Mouse (Mus musculus) common myeloid progenitor, adult 5-6 weeks (primary cell): ENCODE data around the gene Hspa5. TPM values are rescaled to one million over a fixed set of nuclear protein-coding genes. Genes with fewer than 3 reads are reported as not detected.
A peak's percentile ranks its signal among the peaks of the same experiment; 100 is the strongest.
"Not testable (repeated sequence)": the region's sequence is repeated elsewhere in the genome, so short reads cannot be mapped to it uniquely, and the experiment has no call there.

Experiments
- ATAC-seq: replicated peaks from 2 replicates; pipeline ENCODE4 v1.8.0; 2016; ENCODE audit warnings: low read depth, mild to moderate bottlenecking, moderate TSS enrichment, inconsistent platforms; ENCODE audit not compliant: poor library complexity, severe bottlenecking
- total RNA-seq: library from RNA; stranded (forward); fragments of 200-1000, 187-1606 nt; gene quantifications from 2 replicates; pipeline ENCODE4 v1.2.3, GENCODE M21; 2017

Hspa5 gene
- total RNA-seq, 1 experiment from 2014 or later, result 891 TPM

DNA sequence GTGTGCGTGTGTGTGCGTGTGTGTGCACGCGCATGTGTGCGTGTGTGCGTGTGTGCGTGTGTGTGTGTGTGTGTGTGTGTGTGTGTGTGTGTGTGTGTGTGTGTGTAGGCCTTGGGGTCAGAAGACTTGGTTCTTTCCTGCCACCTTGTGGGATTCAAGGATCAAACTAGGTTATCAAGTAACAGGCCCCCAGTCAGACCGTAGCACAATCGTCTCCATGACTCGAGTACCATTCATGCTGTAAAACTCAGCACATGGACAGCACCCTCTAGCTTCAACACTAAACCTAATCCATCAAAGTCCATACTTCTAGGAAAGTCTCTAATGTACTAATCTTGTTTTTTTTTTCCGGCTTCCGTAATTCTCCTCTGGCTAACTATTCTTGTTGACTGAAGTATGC, 7.0 kb upstream of the Hspa5 start:
- ATAC-seq, result no peak

DNA sequence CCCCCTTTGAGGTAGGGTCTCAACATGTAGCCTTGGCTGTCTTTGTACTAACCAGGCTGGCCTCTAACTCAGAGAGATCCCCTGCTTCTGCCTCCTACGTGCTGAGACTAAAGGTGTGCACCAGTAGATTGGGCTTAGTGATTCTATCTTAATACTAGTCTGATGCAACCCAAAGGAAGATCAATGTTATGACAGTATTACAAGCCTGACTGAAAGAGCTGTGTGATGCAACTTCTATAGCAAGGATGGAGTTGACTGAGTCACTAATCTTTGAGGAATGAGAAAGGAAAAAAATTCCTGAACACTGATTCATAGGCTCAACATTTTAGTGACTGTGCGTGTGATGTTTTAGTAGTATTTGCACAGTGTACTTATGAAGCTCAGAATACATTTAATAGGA, 1.7 kb upstream of the Hspa5 start:
- ATAC-seq, result no peak

DNA sequence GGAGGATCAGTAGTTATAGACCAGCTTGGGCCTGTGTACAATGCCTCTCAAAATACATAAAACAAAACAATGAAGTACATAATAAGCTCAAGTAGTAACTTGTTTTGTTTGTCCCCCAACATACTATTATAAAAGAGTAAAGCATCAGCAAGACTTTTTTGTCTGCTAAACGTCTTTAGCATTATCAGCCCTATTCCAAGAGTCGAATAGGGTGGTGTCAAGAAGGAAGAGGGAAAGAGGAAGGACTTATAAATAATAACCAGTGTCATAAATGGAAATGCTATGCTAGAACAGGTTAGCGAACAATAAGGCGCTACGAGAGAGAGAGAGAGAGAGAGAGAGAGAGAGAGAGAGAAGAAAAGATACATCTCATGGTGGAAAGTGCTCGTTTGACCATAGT, 819 bp upstream of the Hspa5 start:
- ATAC-seq, result no peak

DNA sequence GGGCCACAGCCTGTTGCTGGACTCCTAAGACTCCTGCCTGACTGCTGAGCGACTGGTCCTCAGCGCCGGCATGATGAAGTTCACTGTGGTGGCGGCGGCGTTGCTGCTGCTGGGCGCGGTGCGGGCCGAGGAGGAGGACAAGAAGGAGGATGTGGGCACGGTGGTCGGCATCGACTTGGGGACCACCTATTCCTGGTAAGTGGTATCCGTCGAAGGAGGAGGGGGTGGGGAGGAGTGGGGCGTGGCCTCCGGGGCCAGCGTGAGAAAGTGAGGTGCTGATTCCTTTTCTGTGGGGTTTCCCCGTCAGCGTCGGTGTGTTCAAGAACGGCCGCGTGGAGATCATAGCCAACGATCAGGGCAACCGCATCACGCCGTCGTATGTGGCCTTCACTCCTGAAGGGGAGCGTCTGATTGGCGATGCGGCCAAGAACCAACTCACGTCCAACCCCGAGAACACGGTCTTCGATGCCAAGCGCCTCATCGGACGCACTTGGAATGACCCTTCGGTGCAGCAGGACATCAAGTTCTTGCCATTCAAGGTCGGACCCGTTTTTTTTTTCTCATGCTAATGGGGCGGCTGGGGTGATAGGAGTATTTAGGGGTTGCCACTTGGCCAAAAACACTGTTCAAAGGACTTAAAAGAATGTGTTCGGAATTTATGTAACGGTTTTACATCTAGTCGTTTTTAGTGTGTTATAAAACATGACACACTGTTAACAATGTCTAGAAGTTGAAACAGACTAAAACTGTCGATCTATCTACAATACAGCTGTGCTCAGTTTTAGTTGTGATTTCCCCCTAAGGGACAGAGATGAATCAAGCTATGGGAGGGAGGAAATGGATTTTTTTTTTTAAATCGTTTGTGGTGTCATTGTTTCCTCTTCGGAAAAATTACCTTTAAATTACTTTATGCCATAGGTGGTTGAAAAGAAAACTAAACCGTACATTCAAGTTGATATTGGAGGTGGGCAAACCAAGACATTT, 774 bp downstream of the Hspa5 start:
- ATAC-seq, result no peak

DNA sequence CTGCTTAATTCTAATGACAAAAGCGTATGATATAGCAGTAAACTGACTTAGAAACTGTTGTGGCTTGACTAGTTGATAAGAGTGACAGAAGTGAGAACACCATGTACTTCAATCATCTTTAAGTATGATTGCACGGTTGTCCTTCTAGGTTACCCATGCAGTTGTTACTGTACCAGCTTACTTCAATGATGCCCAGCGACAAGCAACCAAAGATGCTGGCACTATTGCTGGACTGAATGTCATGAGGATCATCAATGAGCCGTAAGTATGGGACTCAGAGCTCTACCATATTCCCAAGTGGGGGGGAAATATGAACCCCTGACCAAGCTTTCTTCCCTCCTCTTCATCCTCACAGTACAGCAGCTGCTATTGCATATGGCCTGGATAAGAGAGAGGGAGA, 1.9 kb downstream of the Hspa5 start:
- no peak for ATAC-seq

DNA sequence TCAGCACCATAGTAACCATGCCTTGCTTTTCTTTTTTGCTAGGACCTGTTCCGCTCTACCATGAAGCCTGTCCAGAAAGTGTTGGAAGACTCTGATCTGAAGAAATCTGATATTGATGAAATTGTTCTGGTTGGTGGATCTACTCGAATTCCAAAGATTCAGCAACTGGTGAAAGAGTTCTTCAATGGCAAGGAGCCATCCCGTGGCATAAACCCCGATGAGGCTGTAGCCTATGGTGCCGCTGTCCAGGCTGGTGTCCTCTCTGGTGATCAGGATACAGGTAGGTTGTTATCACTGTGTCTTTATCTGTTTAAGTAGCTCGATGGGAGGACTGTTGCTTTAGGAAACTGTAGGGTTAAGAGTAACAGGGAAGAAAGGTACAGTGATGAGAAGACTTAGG, 2.7 kb downstream of the Hspa5 start:
- no peak for ATAC-seq

DNA sequence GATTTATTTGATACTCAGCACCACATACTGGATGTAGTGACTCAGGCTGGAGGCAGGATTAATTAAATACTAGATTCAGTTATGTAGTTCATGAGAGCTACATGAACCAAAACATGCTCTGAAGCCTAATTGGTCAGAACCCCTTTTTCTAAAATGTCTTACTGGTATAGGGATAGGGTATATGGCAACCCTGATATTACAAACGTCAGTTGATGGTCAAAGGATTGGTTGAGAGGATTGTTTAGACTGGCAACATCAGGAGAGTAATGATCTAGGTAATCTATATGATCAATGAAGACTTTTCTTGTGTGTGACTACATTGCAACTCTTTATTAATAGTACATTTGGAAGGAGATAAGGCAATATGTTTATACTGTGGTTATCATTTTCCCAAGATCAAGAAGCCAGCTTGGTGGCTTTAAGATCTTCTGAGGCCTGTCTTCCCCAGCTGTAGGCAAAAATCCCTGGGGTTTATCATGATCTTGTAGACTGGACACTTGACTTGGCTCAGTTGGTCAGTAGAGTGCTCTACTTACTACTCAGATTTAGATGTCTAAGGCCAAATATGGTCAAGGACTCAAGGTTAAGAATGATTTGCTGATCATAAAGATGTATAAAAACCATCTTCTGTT, 5.6 kb downstream of the Hspa5 start:
- no peak for ATAC-seq

DNA sequence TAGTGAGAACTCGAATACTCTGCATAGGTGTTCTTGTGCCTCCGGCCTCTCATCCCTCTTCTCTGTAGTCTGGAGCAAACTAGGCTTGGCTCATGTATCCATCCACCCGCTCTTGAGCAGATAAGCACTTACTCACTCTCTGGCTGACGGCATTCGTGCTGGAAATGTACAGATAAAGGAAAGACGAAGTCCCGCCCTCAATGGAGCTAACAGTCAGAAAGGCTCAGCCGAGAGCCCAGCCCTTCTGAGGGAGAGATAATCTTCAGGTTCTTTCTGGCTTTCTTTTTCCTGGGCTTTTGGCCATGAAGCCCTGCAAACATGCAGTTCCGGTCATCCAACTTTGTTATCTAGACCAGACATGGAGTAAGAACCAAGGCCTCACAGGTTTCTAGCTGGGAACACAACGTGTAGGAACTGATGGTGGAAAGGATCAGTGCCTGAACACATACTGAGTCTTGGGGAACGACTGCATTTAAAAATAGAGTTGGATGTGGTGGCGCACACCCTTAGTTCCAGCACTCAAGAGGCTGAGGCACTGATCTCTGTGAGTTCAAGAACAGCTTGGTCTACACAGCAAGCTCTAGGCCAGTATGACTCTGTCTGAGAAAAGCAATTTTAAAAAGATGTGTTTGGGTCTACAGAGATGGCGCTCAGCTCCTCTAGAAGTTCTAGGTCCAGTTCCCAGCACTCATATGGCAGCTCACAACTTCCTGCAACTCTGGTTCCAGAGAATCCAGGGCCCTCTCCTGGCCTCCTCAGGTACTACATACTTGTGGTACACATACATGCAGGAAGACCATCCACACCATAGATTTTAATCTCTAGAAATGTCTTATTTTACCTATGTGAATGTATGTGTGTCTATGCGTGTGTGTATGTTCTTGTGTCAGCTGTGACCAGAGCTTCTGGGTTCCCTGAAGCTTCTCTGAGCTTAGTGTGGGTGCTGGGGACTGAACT, 11.6 kb downstream of the Hspa5 start:
- peak; percentile 65 for ATAC-seq

DNA sequence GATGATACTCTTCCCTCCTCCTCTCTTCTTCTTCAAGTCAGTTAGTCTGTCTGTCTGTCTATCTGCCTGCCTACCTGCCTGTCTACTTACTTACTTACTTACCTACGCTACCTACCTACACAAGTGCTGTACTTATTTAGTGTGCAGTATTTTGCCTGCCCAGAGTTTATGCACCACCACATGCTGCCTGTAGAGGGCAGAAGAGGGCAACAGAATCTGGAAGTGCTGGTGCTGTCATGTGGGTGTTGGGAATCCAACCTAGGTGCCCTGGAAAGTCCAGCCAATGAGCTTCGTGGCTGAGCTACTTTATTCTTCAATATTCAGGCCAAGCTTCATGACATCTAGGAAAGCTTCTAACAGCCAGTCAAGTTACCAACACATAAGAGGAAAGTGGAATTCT, 12.3 kb downstream of the Hspa5 start:
- ATAC-seq, result peak; percentile 67

DNA sequence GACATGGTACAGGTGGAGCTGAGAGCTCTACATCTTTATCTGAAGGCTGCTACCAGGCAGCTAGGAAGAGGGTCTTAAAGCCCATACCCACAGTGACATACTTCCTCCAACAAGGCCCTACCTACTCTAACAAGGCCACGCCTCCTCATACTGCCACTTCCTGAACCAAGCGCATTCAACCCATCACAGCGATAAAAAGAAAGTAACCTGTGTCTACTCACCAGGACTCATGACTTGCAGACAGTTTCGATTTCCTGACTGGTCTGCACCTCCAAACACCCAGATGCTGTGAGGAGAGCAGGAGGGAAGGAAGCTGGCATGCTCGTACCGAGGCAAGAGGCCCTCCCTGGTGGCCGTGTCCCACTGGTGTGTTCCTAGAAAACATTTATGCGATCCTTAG, 18.5 kb downstream of the Hspa5 start:
- peak; percentile 87 for ATAC-seq

DNA sequence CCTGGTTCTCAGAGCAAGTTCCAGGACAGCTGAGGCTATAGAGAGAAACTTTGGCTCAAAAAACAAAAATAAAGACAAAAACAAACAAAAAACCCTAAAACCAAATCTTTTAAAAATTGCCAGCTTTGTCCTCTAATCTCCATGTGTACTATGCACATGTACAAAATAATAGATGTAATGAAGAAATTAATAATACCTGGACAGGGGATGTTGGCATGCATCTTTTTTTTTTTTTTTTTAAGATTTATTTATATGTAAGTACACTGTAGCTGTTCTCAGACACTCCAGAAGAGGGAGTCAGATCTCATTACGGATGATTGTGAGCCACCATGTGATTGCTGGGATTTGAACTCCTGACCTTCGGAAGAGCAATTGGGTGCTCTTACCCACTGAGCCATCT, 20.8 kb downstream of the Hspa5 start:
- not testable (repeated sequence) for ATAC-seq

DNA sequence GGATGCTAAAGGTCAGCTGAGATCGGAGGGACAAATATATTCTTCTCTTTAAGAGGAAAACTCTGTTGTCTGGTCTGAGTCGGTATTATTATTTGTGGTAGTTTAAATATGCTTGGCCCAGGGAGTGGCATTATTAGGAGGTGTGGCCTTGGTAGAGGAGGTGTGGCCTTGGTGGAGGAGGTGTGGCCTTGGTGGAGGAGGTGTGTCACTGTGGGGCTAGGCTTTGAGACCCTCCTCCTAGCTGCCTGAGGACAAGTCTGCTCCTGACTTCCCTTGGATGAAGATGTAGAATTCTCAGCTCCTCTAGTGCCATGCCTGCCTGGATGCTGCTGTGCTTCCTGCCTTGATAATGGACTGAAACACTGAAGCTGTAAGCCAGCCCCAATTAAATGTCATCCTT, 22.7 kb downstream of the Hspa5 start:
- ATAC-seq, result no peak

DNA sequence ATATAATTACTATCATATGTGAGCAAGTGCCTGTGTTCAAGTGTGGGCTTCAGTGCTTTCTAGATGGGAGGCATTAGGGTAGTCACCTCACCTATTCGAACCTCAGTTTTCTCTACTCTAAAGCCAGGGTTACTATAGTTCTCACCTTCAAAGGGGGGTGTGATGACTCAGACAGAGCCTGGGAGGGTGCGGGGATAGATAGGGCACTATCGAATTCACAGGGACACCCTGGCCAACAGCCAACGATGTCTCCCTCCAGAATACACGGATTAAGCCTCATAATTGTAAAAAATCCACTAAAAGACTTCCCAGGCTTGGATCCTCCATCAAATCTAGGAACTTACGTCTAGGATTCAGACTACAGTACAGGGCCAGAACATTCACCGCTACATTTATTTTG, 23.7 kb downstream of the Hspa5 start:
- ATAC-seq, result no peak

DNA sequence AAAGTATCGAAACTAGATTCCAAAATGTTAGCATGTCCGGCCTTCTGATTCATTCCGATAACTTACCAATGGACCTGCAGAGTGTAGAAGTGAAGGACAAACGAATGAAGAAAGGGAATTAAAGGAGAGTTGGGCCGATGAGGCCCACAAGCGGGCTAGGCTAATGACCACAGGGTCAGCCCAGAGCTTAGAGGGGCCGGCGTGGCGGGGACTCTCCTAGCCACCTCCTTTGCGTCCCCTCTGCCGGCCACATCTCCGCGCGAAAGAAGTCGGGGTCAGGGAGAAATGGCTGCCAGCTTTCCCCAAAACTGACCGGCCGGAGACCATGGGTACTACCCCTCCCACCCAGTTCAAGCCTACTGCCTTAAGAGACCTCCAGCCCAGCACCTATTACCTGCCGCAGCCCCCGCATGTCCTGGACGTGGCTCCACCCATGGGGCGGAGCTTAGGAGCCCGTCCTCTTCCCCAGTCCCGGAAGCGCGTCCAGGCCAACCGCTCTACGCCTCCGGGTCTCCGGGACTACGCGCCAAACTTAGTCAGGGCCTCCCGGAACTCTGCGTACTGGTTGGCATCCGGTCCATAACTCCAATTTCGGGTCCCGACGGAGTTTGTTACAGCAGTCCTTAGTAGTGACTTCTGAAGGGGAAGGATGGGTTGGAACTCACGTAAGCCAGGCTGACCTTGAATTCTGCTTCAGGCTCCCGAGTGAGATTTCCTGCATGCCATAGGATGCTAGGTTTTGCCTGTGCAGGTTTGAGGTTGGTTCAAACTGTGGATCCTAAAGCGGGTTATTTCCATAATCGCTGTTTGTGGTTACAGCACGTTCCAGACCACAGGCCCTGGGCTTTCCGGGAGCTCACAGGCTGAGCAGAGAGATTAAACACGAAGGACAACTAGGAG, 27.8 kb downstream of the Hspa5 start, which contains the start of gene Rabepk:
TSS of gene Rabepk (minus strand) at position 556 of the 900 bp plus-strand sequence.
- peak; percentile 66 for ATAC-seq

DNA sequence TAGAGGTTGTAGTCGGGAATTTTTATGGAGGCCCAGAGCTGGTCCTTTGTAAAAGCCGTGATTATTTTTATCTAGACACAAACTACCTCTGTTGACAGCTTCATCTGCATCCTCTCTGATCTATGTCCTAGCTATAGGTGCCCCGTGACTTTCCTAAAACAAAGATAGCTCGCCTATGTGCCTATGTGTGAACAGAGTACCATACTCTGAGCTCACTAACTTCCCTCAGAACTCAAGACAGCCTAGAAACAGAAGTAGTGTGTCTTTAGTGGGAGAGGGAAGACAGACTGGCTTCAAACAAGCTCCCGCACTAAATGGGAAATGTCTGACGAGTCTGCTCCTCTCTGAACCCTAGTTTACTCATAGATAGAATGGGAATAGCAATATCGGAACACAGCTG, 28.6 kb downstream of the Hspa5 start:
- ATAC-seq, result no peak

DNA sequence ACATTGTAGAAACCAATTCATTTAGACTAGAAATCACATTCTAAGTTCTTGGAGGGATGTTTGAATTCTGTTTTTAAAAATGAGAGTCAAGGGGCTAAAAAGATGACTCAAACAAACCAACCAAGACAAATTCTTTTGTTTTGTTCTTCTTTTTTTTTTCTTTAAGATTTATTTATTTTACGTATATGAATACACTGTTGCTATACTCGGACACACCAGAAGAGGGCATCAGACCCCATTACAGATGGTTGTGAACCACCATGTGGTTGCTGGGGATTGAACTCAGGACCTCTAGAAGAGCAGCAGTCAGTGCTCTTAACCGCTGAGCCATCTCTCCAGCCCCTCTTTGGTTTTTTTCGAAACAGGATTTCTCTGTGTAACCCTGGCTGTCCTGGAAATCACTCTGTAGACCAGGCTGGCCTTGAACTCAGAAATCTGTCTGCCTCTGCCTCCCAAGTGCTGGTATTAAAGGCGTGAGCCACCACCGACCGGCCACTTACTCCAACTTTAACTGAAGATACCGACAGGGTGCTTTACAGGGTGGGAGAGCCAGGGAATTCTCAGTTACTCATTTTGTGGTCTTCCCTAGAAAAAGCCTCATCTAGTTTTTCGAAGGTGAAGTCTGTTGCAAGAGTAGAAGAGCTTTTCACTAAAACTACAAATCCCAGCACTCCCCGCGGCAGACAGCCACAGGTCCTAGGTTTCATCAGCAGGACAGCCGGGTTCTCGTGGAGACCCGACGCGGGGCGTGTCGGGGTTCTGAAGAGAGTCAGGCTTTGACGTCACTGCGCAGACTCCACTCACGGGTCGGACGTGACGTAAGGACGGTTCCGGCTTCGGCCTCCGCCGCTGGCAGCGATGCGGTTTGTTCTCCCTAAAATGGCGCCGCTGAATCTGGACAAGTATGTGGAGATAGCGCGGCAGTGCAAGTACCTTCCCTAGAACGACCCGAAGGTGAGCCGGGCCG, 30.0 kb downstream of the Hspa5 start:
- peak; percentile 80 for ATAC-seq

DNA sequence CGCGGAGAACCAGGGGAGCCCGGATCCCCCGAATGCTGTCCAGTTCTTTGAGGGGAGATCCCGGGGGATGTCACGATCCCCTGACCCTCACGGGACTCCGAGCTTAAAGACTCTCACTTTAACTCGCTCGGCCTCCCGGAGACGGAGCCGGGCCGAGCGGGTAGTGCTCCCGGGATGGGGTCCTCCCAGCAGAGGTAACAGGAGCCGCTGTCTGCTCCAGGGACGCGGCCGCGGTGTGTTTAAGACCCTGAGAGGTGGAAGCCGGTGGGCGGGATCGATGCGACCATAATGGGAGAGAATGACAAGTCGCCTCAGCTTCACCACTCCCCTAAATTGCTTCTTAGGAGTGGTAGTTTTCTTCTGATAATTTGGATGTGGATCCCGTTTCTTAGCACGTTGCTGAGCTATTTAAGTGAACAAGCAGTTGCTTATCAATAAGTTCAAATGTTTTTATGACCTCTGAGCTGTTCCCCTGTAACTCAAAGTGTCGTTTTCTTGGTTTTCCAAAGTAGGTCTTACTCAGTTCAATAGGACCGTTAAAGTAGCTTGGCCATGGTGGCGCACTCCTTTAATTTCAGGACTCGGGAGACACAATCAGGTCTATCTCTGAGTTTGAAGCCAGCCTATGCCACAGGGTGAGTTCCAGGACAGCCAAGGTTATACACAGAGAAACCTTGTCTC, 30.9 kb downstream of the Hspa5 start:
- ATAC-seq, result peak; percentile 47

DNA sequence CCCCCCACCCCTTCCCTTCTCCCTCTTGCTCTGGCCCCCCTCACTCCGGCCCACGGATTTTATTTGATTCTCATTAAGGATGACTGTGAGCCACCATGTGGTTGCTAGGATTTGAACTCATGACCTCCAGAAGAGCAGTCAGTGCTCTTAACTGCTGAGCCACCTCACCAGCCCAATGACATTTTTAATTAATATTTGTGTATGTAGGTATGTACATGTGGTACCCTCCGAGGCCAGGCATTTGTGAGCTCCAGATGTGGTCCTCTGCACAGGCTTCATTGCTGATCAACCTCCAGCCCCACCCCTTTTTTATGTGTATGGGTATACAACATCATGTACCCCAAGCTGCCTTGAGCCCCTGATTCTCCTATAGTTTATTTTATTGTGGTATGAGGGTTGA, 32.0 kb downstream of the Hspa5 start:
- no peak for ATAC-seq
